Mouse (Mus musculus) hindbrain, embryonic 11.5 days (tissue): ENCODE data around the gene Cyp2d10. TPM values are rescaled to one million over a fixed set of nuclear protein-coding genes. Genes with fewer than 3 reads are reported as not detected.
"Not testable (repeated sequence)": the region's sequence is repeated elsewhere in the genome, so short reads cannot be mapped to it uniquely, and the experiment has no call there.

Experiments used
- ATAC-seq: fragments of 200-750 bp; cut with Nextera tagmentation; 2 replicates; pipeline ENCODE4 v1.8.0; 2017; ENCODE audit warnings: mild to moderate bottlenecking, moderate TSS enrichment, moderate library complexity; ENCODE audit not compliant: low FRiP score
- DNase-seq: peaks from one replicate; pipeline ENCODE4 v3.0.0-alpha.2; 2015; ENCODE audit warnings: low spot score
- H3K27ac ChIP-seq: fragments of 300-500 bp; sonication (generic); 2 replicates; pipeline ENCODE4 v1.5.1; 2014; ENCODE audit warnings: mild to moderate bottlenecking, low read depth, low read length
- H3K27me3 ChIP-seq: fragments of 300-500 bp; sonication (generic); 2 replicates; pipeline ENCODE4 v1.6.1; 2014; ENCODE audit warnings: mild to moderate bottlenecking, low read length, moderate library complexity, mixed read lengths; ENCODE audit not compliant: control insufficient read depth, insufficient read depth
- H3K36me3 ChIP-seq: fragments of 300-500 bp; sonication (generic); 2 replicates; pipeline ENCODE4 v1.6.1; 2014; ENCODE audit warnings: mild to moderate bottlenecking, low read length, moderate library complexity, mixed read lengths; ENCODE audit not compliant: control insufficient read depth, insufficient read depth
- H3K4me1 ChIP-seq: fragments of 300-500 bp; sonication (generic); replicated peaks from 2 replicates; pipeline ENCODE4 v1.6.1; 2014; ENCODE audit warnings: low read length, mixed read lengths; ENCODE audit not compliant: control insufficient read depth, insufficient read depth
- H3K4me2 ChIP-seq: fragments of 300-500 bp; sonication (generic); replicated peaks from 2 replicates; pipeline ENCODE4 v1.6.1; 2014; ENCODE audit warnings: mild to moderate bottlenecking, low read depth, low read length
- H3K4me3 ChIP-seq: fragments of 300-500 bp; sonication (generic); 2 replicates; pipeline ENCODE4 v1.5.1; 2014; ENCODE audit warnings: low read depth, low read length
- H3K9ac ChIP-seq: fragments of 300-500 bp; sonication (generic); 2 replicates; pipeline ENCODE4 v1.6.1; 2014; ENCODE audit warnings: low read depth, low read length
- H3K9me3 ChIP-seq: fragments of 300-500 bp; sonication (generic); 2 replicates; pipeline ENCODE4 v1.6.1; 2016; ENCODE audit warnings: low read length; ENCODE audit not compliant: control insufficient read depth
- WGBS: fragments of 180-500 bp; shearing (Covaris S2); extraction: QIAGEN DNeasy Blood & Tissue Kit; methylation state at CpG from one replicate; pipeline ENCODE4 v1.1.7; 2014; 5-methylcytosine and 5-hydroxymethylcytosine counted together
- polyA plus RNA-seq: library from polyadenylated mRNA; unstranded; fragments of >200 nt; fragmentation: Nextera tagmentation; extraction: Ambion mirVana; gene quantifications from 2 replicates; pipeline ENCODE4 v1.2.1, GENCODE M21; 2014

Gene Cyp2d10
- polyA plus RNA-seq, 1 experiment from 2014 or later, result not detected

GRCm38 (mm10) chr15:82404163-82404562, 2.8 kb downstream of the Cyp2d10 start:
- Histone ChIP-seq H3K4me1 (no peaks in the 10 kb centered on the region), H3K9ac (no peak overlapping the region), H3K27me3 (no peaks in the 10 kb centered on the region), H3K36me3 (no peaks in the 10 kb centered on the region), H3K9me3 (no peaks in the 10 kb centered on the region), H3K4me2 (no peak overlapping the region), H3K27ac (no peak overlapping the region), H3K4me3 (no peak overlapping the region)
- DNase-seq, result no peak
- no peak for ATAC-seq
- WGBS, result 92% methylated on average over 3 of the region's 3 CpGs

DNA sequence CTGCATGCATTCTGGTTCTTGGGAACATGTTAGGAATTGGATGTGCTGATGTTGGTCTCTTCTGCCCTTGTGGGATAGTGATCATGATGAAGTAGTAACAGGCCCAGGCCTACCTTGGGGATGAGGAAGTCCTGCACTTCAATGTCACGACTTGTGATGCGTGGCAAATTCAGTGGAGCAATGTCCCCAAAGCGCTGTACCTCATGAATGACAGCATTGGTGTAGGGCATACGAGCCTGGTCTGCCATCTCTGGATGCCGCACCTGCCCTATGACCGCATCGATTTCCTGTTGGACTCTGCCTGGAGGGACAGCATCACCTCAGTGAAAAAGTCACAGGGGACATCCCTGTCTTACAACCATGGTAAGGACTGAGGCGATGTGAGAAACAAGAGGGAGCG, 3.4 kb downstream of the Cyp2d10 start:
- no peak for DNase-seq
- no peak overlapping the region for H3K4me3 ChIP-seq
- no peaks in the 10 kb centered on the region for H3K36me3 ChIP-seq
- no peak overlapping the region for H3K4me2 ChIP-seq
- H3K4me1 ChIP-seq, result no peaks in the 10 kb centered on the region
- no peak overlapping the region for H3K27ac ChIP-seq
- H3K27me3 ChIP-seq, result no peaks in the 10 kb centered on the region
- H3K9ac ChIP-seq, result no peak overlapping the region
- 91% methylated on average over 9 of the region's 9 CpGs for WGBS
- no peak for ATAC-seq
- no peaks in the 10 kb centered on the region for H3K9me3 ChIP-seq

- no peak overlapping the region for H3K27ac ChIP-seq
- no peak overlapping the region for H3K4me2 ChIP-seq
- H3K4me3 ChIP-seq, result no peak overlapping the region
- H3K27me3 ChIP-seq, result no peaks in the 10 kb centered on the region
- no peaks in the 10 kb centered on the region for H3K9me3 ChIP-seq
- no peaks in the 10 kb centered on the region for H3K36me3 ChIP-seq
- H3K9ac ChIP-seq, result no peak overlapping the region
- DNase-seq (no peak), ATAC-seq (no peak)
- H3K4me1 ChIP-seq, result no peaks in the 10 kb centered on the region
- WGBS, result 82% methylated on average over 6 of the region's 6 CpGs
These were observed 4.3 kb downstream of the Cyp2d10 start for GRCm38 (mm10) chr15:82402741-82403140.

DNA sequence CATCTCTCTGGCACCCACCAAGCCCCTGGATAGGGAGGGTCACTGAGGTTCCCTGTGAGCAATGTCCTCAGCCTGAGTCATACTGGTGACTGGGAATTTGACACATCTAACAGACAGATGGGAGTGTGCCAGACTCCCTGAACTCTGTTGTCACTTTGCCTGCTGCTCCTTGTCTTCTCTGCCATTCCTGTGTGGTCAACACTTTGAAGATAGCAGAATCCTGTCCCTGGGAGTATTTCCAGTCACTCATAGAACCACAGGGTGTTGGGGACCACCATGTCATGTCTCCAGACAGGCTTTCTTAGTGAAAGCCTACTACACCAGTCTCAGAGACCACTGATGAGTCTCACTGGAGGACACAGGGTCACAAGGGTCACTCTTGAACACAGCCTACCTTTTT, 4.9 kb downstream of the Cyp2d10 start:
- ATAC-seq, result no peak
- Histone ChIP-seq H3K9ac (no peak overlapping the region), H3K4me2 (no peak overlapping the region), H3K27ac (no peak overlapping the region), H3K36me3 (no peaks in the 10 kb centered on the region), H3K9me3 (no peaks in the 10 kb centered on the region), H3K4me1 (no peaks in the 10 kb centered on the region), H3K27me3 (no peaks in the 10 kb centered on the region), H3K4me3 (no peak overlapping the region)
- DNase-seq, result no peak

- Histone ChIP-seq H3K27ac (no peak overlapping the region), H3K4me3 (no peak overlapping the region), H3K9ac (no peak overlapping the region), H3K9me3 (no peaks in the 10 kb centered on the region), H3K27me3 (no peaks in the 10 kb centered on the region), H3K4me2 (no peak overlapping the region), H3K4me1 (no peaks in the 10 kb centered on the region), H3K36me3 (no peaks in the 10 kb centered on the region)
- ATAC-seq (no peak), DNase-seq (no peak)
- 31% methylated on average over 2 of the region's 2 CpGs for WGBS
These were observed 5.5 kb downstream of the Cyp2d10 start for GRCm38 (mm10) chr15:82401516-82401915.

DNA sequence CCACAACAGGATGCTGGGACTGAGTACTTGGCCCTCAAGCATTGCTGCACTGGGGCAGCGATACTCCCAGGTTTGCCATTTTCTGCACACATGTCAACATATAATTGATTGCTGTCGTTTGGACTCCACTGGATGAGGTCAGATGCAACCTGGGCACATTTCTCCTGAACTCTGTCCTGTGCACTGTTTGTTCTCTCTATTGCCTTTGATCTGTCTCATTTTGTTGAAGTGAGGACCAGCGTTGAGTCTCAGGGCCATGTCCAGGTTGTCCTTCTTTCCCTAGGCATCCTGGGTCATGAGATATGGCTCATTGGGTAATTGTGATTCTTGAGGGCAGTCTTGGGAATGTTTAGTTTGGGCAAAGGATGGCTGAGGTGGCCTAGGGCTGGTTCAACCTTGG, 11.0 kb downstream of the Cyp2d10 start:
- H3K4me1 ChIP-seq, ATAC-seq, DNase-seq: not testable (repeated sequence)

DNA sequence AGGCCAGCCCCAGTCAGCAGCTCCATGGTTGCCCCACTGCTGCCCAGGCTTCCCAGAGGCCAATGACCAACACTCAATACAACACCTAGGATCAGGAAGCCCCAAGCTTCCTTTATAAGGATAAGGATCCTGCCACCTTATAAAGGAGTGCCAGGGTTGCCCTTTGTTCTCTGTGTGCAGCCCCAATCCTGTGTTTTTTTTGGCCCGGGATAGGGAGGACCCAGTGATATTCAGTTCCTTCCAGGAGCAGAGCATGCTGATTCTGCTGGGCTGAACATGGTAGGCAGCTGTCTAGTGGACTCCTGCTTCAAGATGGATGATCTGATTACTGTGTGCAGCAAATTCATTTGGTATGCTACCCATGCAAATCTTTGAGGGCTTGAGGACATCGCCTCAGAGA, 13.1 kb downstream of the Cyp2d10 start, which contains the start of gene Cyp2d11:
Gene Cyp2d11 (minus strand): TSS at position 101 of the 400 bp plus-strand sequence.
- DNase-seq, H3K4me1 ChIP-seq, H3K27me3 ChIP-seq, H3K36me3 ChIP-seq, H3K4me3 ChIP-seq, H3K9me3 ChIP-seq, ATAC-seq, H3K4me2 ChIP-seq, H3K9ac ChIP-seq, H3K27ac ChIP-seq: not testable (repeated sequence)
- WGBS, result 89% methylated on average over 2 of the region's 2 CpGs

More for the DNA sequence above, 11.0 kb downstream of the Cyp2d10 start:
- H3K36me3 ChIP-seq, H3K27ac ChIP-seq, H3K9me3 ChIP-seq, H3K4me3 ChIP-seq, H3K27me3 ChIP-seq, H3K4me2 ChIP-seq, H3K9ac ChIP-seq: not testable (repeated sequence)
- WGBS, result 87% methylated on average over 3 of the region's 3 CpGs

GRCm38 (mm10) chr15:82389916-82390315, 17.1 kb downstream of the Cyp2d10 start:
- not testable (repeated sequence) for H3K36me3 ChIP-seq, DNase-seq, H3K9me3 ChIP-seq, H3K27ac ChIP-seq, H3K4me1 ChIP-seq, H3K9ac ChIP-seq, ATAC-seq, H3K27me3 ChIP-seq, H3K4me3 ChIP-seq, H3K4me2 ChIP-seq
- 92% methylated on average over 10 of the region's 10 CpGs for WGBS

- H3K4me2 ChIP-seq, result no peak overlapping the region
- no peak overlapping the region for H3K27ac ChIP-seq
- DNase-seq (no peak), ATAC-seq (no peak)
- H3K4me1 ChIP-seq, result no peaks in the 10 kb centered on the region
- WGBS, result 94% methylated on average over 2 of the region's 2 CpGs
- H3K9me3 ChIP-seq, result no peaks in the 10 kb centered on the region
- no peak overlapping the region for H3K9ac ChIP-seq
- no peaks in the 10 kb centered on the region for H3K27me3 ChIP-seq
- H3K4me3 ChIP-seq, result no peak overlapping the region
- no peaks in the 10 kb centered on the region for H3K36me3 ChIP-seq
These were observed 21.3 kb downstream of the Cyp2d10 start for GRCm38 (mm10) chr15:82385729-82386128.
